Mouse (Mus musculus): Measurements from ENCODE around the gene Acss2. TPM values are rescaled to one million over a fixed set of nuclear protein-coding genes. Genes with fewer than 3 reads are reported as not detected.

Gene Acss2
- polyA plus RNA-seq, 1 experiment from 2014 or later = 17.5 TPM

DNA sequence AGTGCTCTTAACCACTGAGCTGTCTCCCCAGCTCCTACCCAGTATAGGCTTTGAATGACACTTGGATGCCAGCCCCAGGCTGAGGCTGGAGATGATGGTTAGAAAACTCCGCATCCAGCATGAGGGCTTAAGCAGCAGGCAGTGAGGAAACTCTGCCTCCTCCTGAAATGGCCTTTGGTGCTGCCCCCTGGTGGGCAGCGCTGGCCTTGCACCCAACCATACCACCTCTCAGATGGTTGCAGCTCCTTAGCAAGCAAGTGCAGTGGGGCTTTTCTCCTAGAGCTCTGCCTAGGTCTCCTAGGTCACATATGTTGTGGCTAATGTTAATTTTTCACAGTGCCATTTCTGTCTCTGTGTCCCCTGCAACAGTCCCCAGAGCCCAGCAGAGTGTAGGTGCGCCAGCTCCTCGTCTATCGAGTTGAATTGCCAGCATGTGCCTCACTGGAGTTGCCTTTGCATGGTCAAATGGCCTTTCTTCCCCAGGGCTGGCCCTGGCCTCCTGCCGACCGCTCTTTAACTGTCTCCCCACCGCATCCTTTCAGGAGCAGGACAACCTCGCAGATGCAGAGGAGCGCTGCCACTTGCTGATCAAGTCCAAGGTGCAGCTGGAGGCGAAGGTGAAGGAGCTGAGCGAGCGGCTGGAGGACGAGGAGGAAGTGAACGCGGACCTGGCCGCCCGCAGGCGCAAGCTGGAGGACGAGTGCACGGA lies 109.4 kb downstream of the Acss2 start:
- 56% methylated on average over 21 of the region's 21 CpGs for WGBS
- Histone ChIP-seq H3K27me3 (replicated peaks; ENCODE audit: control insufficient read depth, insufficient read depth, low read length) (peaks cover 45% of the 10 kb centered on the region), H3K4me3 (ENCODE audit: low read depth, low read length) (no peak overlapping the region), H3K36me3 (ENCODE audit: control insufficient read depth, insufficient read depth, low read length) (peaks cover 13% of the 10 kb centered on the region), H3K9me3 (replicated peaks; ENCODE audit: control insufficient read depth, low read length) (no peaks in the 10 kb centered on the region), H3K4me2 (ENCODE audit: low read length) (no peak overlapping the region), H3K9ac (ENCODE audit: low read length) (no peak overlapping the region), H3K4me1 (ENCODE audit: control insufficient read depth, insufficient read depth, low read length) (peaks cover 4% of the 10 kb centered on the region; the same call in 1 of the 2 replicates), H3K27ac (ENCODE audit: low read depth, low read length) (no peak overlapping the region)
- ATAC-seq = 0 out of 2 replicates have a peak, but pooled peaks have one; percentile 11
- DNase-seq (ENCODE audit: low spot score) = peak; percentile 77

DNA sequence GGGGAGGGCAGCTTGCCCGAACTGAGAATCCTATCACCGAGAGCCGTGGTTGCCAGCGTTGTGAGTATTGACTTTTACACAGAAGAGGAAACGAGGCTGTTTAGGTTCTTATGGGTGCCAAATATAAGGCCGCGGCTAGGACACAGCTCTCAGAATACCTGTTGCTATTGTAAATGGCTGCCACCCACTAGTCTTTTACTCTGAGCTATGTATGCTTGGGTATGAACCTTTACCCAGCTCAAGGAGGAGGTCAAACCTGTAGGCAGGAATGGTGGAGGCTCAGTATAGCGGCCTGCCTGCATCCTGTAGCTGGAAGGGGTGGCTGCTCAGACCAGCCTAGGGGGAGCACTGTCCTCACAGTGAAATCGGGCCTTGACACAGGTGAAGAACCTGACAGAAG lies 110.4 kb downstream of the Acss2 start:
- no peak overlapping the region for H3K4me2 ChIP-seq (ENCODE audit: low read length)
- H3K4me1 ChIP-seq (ENCODE audit: control insufficient read depth, insufficient read depth, low read length) = peaks cover 4% of the 10 kb centered on the region; the same call in 1 of the 2 replicates
- ATAC-seq (no peak), DNase-seq (ENCODE audit: low spot score) (no peak)
- 86% methylated on average over 9 of the region's 9 CpGs for WGBS
- H3K27ac ChIP-seq (ENCODE audit: low read depth, low read length) = no peak overlapping the region
- peaks cover 52% of the 10 kb centered on the region for H3K27me3 ChIP-seq (replicated peaks; ENCODE audit: control insufficient read depth, insufficient read depth, low read length)
- peaks cover 22% of the 10 kb centered on the region for H3K36me3 ChIP-seq (ENCODE audit: control insufficient read depth, insufficient read depth, low read length)
- H3K9ac ChIP-seq (ENCODE audit: low read length) = no peak overlapping the region
- H3K4me3 ChIP-seq (ENCODE audit: low read depth, low read length) = no peak overlapping the region
- no peaks in the 10 kb centered on the region for H3K9me3 ChIP-seq (replicated peaks; ENCODE audit: control insufficient read depth, low read length)

DNA sequence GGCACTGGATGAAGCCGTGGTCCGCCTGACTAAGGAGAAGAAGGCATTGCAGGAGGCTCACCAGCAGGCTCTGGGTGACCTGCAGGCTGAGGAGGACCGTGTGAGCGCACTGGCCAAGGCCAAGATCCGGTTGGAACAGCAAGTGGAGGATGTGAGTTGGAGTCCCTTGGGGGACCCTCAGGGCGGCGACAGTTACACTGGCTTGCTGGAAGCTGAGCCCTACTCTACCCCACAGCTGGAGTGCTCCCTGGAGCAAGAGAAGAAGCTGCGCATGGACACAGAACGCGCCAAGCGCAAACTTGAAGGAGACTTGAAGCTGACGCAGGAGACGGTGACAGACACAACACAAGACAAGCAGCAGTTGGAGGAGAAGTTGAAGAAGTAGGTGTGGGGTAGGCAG lies 110.8 kb downstream of the Acss2 start:
- peaks cover 4% of the 10 kb centered on the region; the same call in 1 of the 2 replicates for H3K4me1 ChIP-seq (ENCODE audit: control insufficient read depth, insufficient read depth, low read length)
- no peak overlapping the region for H3K27ac ChIP-seq (ENCODE audit: low read depth, low read length)
- DNase-seq (ENCODE audit: low spot score) (no peak), ATAC-seq (no peak)
- H3K9ac ChIP-seq (ENCODE audit: low read length) = no peak overlapping the region
- 86% methylated on average over 13 of the region's 13 CpGs for WGBS
- peaks cover 52% of the 10 kb centered on the region for H3K27me3 ChIP-seq (replicated peaks; ENCODE audit: control insufficient read depth, insufficient read depth, low read length)
- H3K4me2 ChIP-seq (ENCODE audit: low read length) = no peak overlapping the region
- no peak overlapping the region for H3K4me3 ChIP-seq (ENCODE audit: low read depth, low read length)
- no peaks in the 10 kb centered on the region for H3K9me3 ChIP-seq (replicated peaks; ENCODE audit: control insufficient read depth, low read length)
- peaks cover 26% of the 10 kb centered on the region for H3K36me3 ChIP-seq (ENCODE audit: control insufficient read depth, insufficient read depth, low read length)

DNA sequence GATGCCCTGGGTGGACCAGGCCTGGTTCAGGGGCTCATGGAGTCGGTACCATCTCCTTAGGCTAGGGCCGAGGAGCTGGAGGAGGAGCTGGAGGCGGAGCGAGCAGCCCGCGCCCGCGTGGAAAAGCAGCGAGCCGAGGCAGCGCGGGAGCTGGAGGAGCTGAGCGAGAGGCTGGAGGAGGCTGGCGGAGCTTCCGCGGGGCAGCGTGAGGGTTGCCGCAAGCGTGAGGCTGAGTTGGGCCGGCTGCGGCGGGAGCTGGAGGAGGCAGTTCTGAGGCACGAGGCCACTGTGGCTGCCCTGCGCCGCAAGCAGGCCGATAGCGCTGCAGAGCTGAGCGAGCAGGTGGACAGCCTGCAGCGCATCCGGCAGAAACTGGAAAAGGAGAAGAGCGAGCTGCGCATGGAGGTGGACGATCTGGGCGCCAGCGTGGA lies 111.5 kb downstream of the Acss2 start:
- peaks cover 52% of the 10 kb centered on the region for H3K27me3 ChIP-seq (replicated peaks; ENCODE audit: control insufficient read depth, insufficient read depth, low read length)

DNA sequence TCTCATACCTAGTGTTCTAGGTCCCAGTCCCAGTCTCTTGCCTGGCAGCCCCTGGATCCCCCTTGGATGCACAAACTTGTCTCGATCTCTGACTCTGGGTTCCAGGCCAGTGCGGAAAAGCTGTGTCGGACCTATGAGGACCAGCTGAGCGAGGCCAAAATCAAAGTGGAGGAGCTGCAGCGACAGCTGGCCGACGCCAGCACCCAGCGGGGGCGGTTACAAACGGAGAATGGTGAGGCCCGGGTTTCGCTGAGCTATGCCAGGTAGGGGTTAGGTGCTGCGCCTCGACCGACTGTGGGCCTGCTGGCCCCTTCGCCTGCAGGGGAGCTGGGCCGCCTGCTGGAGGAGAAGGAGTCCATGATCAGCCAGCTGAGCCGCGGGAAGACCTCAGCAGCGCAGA lies 112.4 kb downstream of the Acss2 start:
- peaks cover 42% of the 10 kb centered on the region for H3K36me3 ChIP-seq (ENCODE audit: control insufficient read depth, insufficient read depth, low read length)
- no peak overlapping the region for H3K27ac ChIP-seq (ENCODE audit: low read depth, low read length)
- H3K4me1 ChIP-seq (ENCODE audit: control insufficient read depth, insufficient read depth, low read length) = peaks cover 4% of the 10 kb centered on the region; the same call in 1 of the 2 replicates
- H3K27me3 ChIP-seq (replicated peaks; ENCODE audit: control insufficient read depth, insufficient read depth, low read length) = peaks cover 52% of the 10 kb centered on the region
- DNase-seq (ENCODE audit: low spot score) (no peak), ATAC-seq (no peak)
- no peak overlapping the region for H3K4me3 ChIP-seq (ENCODE audit: low read depth, low read length)
- WGBS = 29% methylated on average over 20 of the region's 20 CpGs
- peak overlapping the region; percentile 17; the same call in 1 of the 2 replicates for H3K9ac ChIP-seq (ENCODE audit: low read length)
- no peaks in the 10 kb centered on the region for H3K9me3 ChIP-seq (replicated peaks; ENCODE audit: control insufficient read depth, low read length)
- H3K4me2 ChIP-seq (ENCODE audit: low read length) = no peak overlapping the region

More for the DNA sequence above, 111.5 kb downstream of the Acss2 start:
- Histone ChIP-seq H3K4me3 (ENCODE audit: low read depth, low read length) (peak overlapping the region; percentile 34), H3K9me3 (replicated peaks; ENCODE audit: control insufficient read depth, low read length) (no peaks in the 10 kb centered on the region), H3K4me1 (ENCODE audit: control insufficient read depth, insufficient read depth, low read length) (peaks cover 4% of the 10 kb centered on the region; the same call in 1 of the 2 replicates), H3K27ac (ENCODE audit: low read depth, low read length) (no peak overlapping the region), H3K4me2 (ENCODE audit: low read length) (peak overlapping the region; percentile 75), H3K9ac (ENCODE audit: low read length) (peak overlapping the region; percentile 61), H3K36me3 (ENCODE audit: control insufficient read depth, insufficient read depth, low read length) (peaks cover 33% of the 10 kb centered on the region)
- 1% methylated on average over 35 of the region's 35 CpGs for WGBS
- ATAC-seq = peak; percentile 62
- peak; percentile 66 for DNase-seq (ENCODE audit: low spot score)

DNA sequence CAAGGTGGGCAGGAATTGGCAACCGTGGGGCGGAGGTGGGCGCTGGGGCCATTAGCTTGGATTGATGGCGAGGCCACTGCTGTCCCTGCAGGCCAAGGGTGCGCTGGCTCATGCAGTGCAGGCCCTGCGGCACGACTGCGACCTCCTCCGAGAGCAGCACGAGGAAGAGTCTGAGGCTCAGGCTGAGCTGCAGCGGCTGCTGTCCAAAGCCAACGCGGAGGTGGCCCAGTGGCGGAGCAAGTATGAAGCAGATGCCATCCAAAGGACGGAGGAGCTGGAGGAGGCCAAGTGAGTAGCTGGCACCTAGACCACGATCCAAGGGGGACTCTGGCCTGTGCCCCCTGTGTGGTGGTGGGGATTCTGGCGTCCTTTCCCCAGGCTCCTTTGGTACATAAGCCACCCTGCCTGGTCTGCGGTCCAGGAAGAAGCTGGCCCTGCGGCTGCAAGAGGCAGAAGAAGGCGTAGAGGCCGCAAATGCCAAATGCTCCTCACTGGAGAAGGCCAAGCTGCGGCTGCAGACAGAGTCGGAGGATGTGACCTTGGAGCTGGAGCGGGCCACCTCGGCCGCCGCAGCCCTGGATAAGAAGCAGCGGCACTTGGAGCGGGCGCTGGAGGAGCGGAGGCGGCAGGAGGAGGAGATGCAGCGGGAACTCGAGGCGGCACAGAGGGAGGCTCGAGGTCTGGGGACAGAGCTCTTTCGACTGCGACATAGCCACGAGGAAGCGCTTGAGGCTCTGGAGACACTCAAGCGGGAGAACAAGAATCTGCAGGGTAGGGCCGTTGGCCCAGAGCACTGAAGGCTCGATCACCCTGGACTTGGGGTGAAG lies 113.1 kb downstream of the Acss2 start:
- DNase-seq (ENCODE audit: low spot score) = no peak
- Histone ChIP-seq H3K4me1 (ENCODE audit: control insufficient read depth, insufficient read depth, low read length) (peaks cover 4% of the 10 kb centered on the region; the same call in 1 of the 2 replicates), H3K27me3 (replicated peaks; ENCODE audit: control insufficient read depth, insufficient read depth, low read length) (peaks cover 52% of the 10 kb centered on the region), H3K36me3 (ENCODE audit: control insufficient read depth, insufficient read depth, low read length) (peaks cover 49% of the 10 kb centered on the region), H3K9ac (ENCODE audit: low read length) (peak overlapping the region; percentile 17; the same call in 1 of the 2 replicates), H3K4me3 (ENCODE audit: low read depth, low read length) (no peak overlapping the region), H3K27ac (ENCODE audit: low read depth, low read length) (no peak overlapping the region), H3K4me2 (ENCODE audit: low read length) (no peak overlapping the region), H3K9me3 (replicated peaks; ENCODE audit: control insufficient read depth, low read length) (no peaks in the 10 kb centered on the region)
- ATAC-seq = no peak
- 21% methylated on average over 43 of the region's 43 CpGs for WGBS

DNA sequence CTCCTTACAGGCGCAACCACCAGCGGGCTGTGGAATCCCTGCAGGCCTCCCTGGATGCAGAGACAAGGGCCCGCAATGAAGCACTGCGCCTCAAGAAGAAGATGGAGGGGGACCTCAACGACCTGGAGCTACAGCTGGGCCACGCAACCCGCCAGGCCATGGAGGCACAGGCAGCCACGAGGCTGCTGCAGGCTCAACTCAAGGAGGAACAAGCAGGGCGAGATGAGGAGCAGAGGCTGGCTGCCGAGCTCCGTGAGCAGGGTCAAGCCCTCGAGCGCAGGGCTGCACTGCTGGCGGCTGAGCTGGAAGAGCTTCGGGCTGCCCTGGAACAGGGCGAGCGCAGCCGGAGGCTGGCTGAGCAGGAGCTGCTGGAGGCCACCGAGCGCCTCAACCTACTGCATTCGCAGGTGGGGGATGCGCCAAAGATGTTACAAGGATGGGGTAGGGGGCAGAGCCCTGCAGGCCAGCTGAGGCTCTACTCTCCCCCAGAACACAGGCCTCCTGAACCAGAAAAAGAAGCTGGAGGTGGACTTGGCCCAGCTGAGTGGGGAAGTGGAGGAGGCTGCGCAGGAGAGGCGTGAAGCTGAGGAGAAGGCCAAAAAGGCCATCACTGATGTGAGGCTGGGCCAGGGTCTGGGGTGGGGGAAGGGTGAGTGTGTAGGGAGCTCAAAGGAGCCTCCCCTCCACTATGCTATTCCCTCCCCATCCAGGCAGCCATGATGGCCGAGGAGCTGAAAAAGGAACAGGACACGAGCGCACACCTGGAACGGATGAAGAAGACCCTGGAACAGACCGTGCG lies 114.6 kb downstream of the Acss2 start:
- Histone ChIP-seq H3K27me3 (replicated peaks; ENCODE audit: control insufficient read depth, insufficient read depth, low read length) (peaks cover 51% of the 10 kb centered on the region), H3K4me2 (ENCODE audit: low read length) (no peak overlapping the region), H3K9ac (ENCODE audit: low read length) (no peak overlapping the region), H3K36me3 (ENCODE audit: control insufficient read depth, insufficient read depth, low read length) (peaks cover 64% of the 10 kb centered on the region), H3K4me1 (ENCODE audit: control insufficient read depth, insufficient read depth, low read length) (peaks cover 4% of the 10 kb centered on the region; the same call in 1 of the 2 replicates), H3K27ac (ENCODE audit: low read depth, low read length) (no peak overlapping the region), H3K9me3 (replicated peaks; ENCODE audit: control insufficient read depth, low read length) (no peaks in the 10 kb centered on the region), H3K4me3 (ENCODE audit: low read depth, low read length) (no peak overlapping the region)
- WGBS = 73% methylated on average over 30 of the region's 30 CpGs
- ATAC-seq (no peak), DNase-seq (ENCODE audit: low spot score) (no peak)

DNA sequence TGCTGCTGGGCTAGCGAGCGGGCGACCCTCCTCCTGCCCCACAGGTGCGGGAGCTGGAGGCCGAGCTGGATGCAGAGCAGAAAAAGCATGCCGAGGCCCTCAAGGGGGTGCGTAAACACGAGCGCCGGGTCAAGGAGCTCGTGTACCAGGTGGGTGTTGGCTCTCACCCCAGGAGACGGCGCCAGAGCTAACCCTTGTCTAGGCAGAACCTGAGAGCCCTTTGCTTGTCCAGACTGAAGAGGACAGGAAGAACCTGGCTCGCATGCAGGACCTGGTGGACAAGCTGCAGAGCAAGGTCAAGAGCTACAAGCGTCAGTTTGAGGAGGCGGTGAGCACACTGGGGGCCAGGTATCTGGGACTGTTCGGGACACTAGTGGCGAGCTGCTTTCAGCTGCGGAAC lies 115.4 kb downstream of the Acss2 start:
- Histone ChIP-seq H3K4me2 (ENCODE audit: low read length) (no peak overlapping the region), H3K4me3 (ENCODE audit: low read depth, low read length) (no peak overlapping the region), H3K4me1 (ENCODE audit: control insufficient read depth, insufficient read depth, low read length) (peaks cover 4% of the 10 kb centered on the region; the same call in 1 of the 2 replicates), H3K9ac (ENCODE audit: low read length) (no peak overlapping the region), H3K9me3 (replicated peaks; ENCODE audit: control insufficient read depth, low read length) (no peaks in the 10 kb centered on the region), H3K36me3 (ENCODE audit: control insufficient read depth, insufficient read depth, low read length) (peaks cover 72% of the 10 kb centered on the region), H3K27ac (ENCODE audit: low read depth, low read length) (no peak overlapping the region), H3K27me3 (replicated peaks; ENCODE audit: control insufficient read depth, insufficient read depth, low read length) (peaks cover 44% of the 10 kb centered on the region)
- DNase-seq (ENCODE audit: low spot score) = no peak
- ATAC-seq = no peak
- 75% methylated on average over 19 of the region's 19 CpGs for WGBS

All from forebrain, embryonic 14.5 days (tissue).